Mouse (Mus musculus) C2C12 (cell line): Measurements from ENCODE around the gene Foxd3. TPM values are rescaled to one million over a fixed set of nuclear protein-coding genes. Genes with fewer than 3 reads are reported as not detected.

Source experiments
- H3K27me3 ChIP-seq: one replicate; pipeline ENCODE4 v1.6.1; 2011; ENCODE audit not compliant: control insufficient read depth, insufficient read depth, insufficient read length
- H3K36me3 ChIP-seq: one replicate; pipeline ENCODE4 v1.6.1; 2011; ENCODE audit not compliant: control insufficient read depth, insufficient read depth
- H3K4me3 ChIP-seq: one replicate; pipeline ENCODE4 v1.5.1; 2011; ENCODE audit warnings: mild to moderate bottlenecking, control low read depth; ENCODE audit not compliant: poor library complexity, insufficient read depth, severe bottlenecking
- H3K79me2 ChIP-seq: one replicate; pipeline ENCODE4 v1.6.1; 2011; ENCODE audit not compliant: control insufficient read depth, insufficient read depth
- H3K79me3 ChIP-seq: one replicate; pipeline ENCODE4 v1.6.1; 2011; ENCODE audit warnings: low read depth, control low read depth
- H3ac ChIP-seq: one replicate; pipeline ENCODE3; 2011; ENCODE audit warnings: low read depth; ENCODE audit not compliant: control insufficient read depth, insufficient read length
- CEBPB ChIP-seq: IDR thresholded peaks from one replicate; pipeline ENCODE4 v1.6.1; 2011; ENCODE audit warnings: low read depth, mild to moderate bottlenecking, control low read depth, moderate library complexity
- CTCF ChIP-seq: IDR thresholded peaks from one replicate; pipeline ENCODE4 v1.5.1; 2011; ENCODE audit not compliant: control insufficient read depth, insufficient read depth, insufficient read length
- FOSL1 ChIP-seq: IDR thresholded peaks from one replicate; pipeline ENCODE4 v1.8.0; 2011; ENCODE audit warnings: mild to moderate bottlenecking, low read length; ENCODE audit not compliant: poor library complexity, insufficient read depth, severe bottlenecking
- MAX ChIP-seq: IDR thresholded peaks from one replicate; pipeline ENCODE4 v1.6.1; 2011; ENCODE audit warnings: mild to moderate bottlenecking, control low read depth
- MYOD1 ChIP-seq: IDR thresholded peaks from one replicate; pipeline ENCODE4 v1.6.1; 2011; ENCODE audit warnings: low read depth; ENCODE audit not compliant: control insufficient read depth, insufficient read length
- MYOG ChIP-seq: IDR thresholded peaks from one replicate; pipeline ENCODE4 v1.6.1; 2011; ENCODE audit not compliant: control insufficient read depth, insufficient read length; ENCODE audit errors: extremely low read depth
- USF1 ChIP-seq: IDR thresholded peaks from one replicate; pipeline ENCODE4 v1.6.1; 2011; ENCODE audit warnings: low read depth, mild to moderate bottlenecking, control low read depth, moderate library complexity
- polyA plus RNA-seq: library from polyadenylated mRNA; unstranded; fragments of >200 nt; fragmentation: generic; extraction: Trizol; gene quantifications from one replicate; pipeline ENCODE4 v1.2.1, GENCODE M21; 2012; ENCODE audit warnings: missing spikeins

The Foxd3 gene
- polyA plus RNA-seq, 1 experiment = not detected

DNA sequence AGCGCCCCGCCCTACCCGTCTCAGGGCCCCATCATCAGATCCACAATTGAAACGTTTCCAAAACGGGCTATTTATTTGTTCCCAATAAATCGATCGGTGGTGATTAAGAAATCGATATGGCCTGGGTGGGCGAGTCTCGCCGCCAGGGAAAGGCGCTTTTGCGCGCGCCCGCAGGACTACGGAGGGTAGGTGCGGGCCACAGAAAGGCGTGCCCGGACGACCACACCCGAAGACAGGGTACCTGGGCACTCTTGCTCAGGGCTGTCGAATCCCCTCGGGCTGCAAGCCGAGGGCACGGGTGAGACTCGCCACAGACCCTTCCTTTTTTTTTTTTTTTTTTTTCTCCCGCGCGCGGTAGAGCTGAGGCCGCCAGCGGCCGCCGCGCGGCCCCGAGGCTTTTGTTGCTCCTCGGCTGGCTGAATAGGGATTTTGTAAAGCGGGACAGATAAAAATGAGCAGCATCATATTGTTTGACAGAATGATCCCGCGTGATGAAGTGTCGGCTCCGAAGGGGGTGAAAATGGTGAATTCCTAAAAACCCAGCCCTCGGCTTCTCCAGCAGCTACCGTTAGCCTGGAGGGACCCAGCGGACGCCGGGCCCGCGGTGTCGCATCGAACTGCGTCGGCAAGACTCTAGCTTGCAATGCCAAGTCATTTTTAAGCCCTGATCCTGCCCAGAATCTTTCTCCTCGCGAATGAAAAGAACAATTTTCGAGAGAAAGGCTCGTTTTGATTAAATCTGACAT, 5.0 kb upstream of the Foxd3 start:
- Histone ChIP-seq H3K79me2 (no peaks in the 10 kb centered on the region), H3K79me3 (no peaks in the 10 kb centered on the region), H3K4me3 (no peak overlapping the region), H3K27me3 (no peaks in the 10 kb centered on the region), H3ac (no peak overlapping the region), H3K36me3 (no peaks in the 10 kb centered on the region)
- no peak for TF ChIP-seq MYOG
- no peak for TF ChIP-seq FOSL1
- no peak for TF ChIP-seq USF1
- TF ChIP-seq MYOD1 = no peak
- no peak for TF ChIP-seq CEBPB

DNA sequence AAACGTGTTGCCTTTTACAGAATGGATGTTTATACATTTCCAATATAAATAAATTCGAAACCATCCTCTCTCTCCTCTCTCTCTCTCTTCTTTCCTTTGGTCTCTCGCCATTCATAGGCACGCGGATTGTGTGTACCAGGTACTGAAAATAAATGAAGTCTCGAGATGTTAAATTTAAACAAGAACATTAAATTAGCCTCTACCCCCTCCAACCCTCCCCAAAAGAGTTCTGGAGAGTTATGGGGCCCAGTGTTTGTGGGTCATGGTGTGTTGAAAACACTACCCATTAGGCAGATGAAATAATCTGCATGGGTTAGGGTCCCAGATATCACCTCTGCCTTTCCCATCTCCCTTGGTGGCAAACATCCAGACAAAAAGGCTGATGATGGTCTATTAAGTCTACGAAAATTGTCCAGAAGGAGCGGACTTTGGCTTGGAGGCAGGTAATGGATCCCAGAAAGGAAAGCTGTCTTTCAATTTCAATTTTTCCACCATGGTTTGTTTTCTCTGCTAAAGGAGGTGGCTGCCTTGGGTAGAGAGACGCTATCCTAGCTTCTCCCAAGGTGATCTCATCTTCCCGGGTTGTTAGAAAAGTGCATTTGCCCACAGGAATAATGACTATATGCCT, 4.2 kb upstream of the Foxd3 start:
- no peaks in the 10 kb centered on the region for H3K27me3 ChIP-seq
- H3K79me3 ChIP-seq = no peaks in the 10 kb centered on the region
- no peaks in the 10 kb centered on the region for H3K36me3 ChIP-seq
- no peak overlapping the region for H3K4me3 ChIP-seq
- no peak for TF ChIP-seq CTCF
- no peaks in the 10 kb centered on the region for H3K79me2 ChIP-seq
- no peak overlapping the region for H3ac ChIP-seq

DNA sequence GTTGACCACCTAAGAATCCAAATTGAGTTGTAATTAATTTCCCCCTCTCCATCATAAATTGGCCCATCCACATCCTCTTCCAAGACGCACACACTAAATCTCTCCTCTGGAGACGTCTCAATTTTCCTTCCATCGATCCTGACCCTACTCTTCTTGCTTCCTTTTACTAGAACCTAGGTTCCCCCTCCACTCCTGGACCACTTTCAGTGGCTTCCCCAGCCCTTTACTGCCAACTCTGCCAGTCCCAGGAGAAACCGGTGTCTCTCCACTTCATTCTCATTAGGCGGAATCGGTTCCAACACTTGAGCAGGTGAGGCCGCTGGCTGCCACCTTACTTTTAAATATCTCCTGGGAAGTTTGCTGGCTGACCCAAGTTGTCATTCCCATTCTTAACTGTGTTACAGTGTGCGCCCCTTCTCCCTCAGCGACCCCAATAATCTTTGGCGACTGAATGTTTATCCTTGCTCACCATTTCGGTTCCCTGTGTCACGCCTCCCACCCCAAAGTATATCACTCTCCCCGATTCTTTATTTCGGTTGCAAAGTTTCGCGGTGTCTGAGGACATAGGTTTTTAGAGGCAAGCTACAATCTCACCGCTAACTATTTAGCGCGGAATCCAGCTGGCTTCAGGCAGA, 3.4 kb upstream of the Foxd3 start:
- Histone ChIP-seq H3K27me3 (no peaks in the 10 kb centered on the region), H3K36me3 (no peaks in the 10 kb centered on the region), H3K79me2 (no peaks in the 10 kb centered on the region), H3ac (no peak overlapping the region), H3K79me3 (no peaks in the 10 kb centered on the region), H3K4me3 (no peak overlapping the region)
- TF ChIP-seq CTCF (no peak), USF1 (no peak), FOSL1 (no peak), MYOD1 (no peak)

DNA sequence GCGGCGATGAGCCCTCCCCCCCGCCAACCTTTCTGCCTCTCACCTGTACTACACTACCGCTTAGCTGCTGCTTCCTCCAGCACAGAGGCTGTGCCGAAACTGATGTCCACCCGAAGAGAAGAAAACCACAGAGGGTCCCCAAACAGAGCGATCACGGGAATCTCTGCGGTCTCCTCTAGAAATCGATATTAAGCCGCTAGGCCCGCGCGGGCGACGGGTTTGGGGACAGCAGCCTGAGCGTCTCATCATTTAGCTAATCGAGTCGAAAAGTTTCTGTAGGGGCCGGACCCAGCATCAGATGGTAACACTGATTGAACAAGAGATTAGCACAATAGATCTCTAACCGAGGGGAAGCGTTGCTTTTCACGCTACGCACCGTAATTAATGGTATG, 2.9 kb upstream of the Foxd3 start:
- Histone ChIP-seq H3K4me3 (no peak overlapping the region), H3K79me2 (no peaks in the 10 kb centered on the region), H3ac (no peak overlapping the region), H3K79me3 (no peaks in the 10 kb centered on the region), H3K27me3 (no peaks in the 10 kb centered on the region), H3K36me3 (no peaks in the 10 kb centered on the region)
- TF ChIP-seq MYOD1 = no peak
- no peak for TF ChIP-seq FOSL1
- TF ChIP-seq CEBPB = no peak
- TF ChIP-seq CTCF = no peak
- TF ChIP-seq USF1 = no peak
- TF ChIP-seq MAX = no peak
- TF ChIP-seq MYOG = no peak

DNA sequence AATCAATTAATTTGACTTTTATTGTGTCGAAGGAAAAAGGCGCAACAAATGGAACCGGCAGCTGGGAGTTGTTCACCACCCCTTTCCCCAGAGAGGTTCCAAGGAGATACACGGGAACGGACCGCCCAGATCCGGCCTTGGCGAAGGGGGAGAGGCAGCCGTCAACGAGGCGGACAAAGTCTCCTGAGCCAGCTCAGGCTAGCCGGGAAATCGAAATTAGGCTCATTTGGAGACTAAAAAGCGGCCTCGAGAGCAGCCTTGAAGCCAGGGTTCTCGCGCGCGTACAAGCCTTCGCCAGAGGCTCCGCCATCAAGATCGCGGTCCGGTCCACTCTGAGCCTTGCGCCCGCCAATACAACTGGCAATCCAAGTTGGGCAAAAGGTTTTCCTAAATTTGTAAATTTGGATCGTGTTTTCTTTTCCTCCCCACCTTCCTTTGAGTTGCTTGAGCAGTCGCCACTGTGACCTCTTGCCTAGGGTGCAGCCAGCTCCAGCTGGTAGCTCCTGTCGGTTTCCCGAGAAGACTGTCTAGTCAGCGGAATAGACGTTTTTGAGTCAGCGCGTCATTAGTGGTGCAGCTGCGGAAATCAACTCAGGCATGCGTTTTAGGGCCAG, 2.4 kb upstream of the Foxd3 start:
- Histone ChIP-seq H3K36me3 (no peaks in the 10 kb centered on the region), H3K79me2 (no peaks in the 10 kb centered on the region), H3K4me3 (no peak overlapping the region), H3K79me3 (no peaks in the 10 kb centered on the region), H3K27me3 (no peaks in the 10 kb centered on the region), H3ac (no peak overlapping the region)
- TF ChIP-seq FOSL1 (no peak), MYOD1 (no peak), MYOG (no peak), CEBPB (no peak), CTCF (no peak), USF1 (no peak), MAX (no peak)
